Mouse (Mus musculus) olfactory bulb, adult 2 months (tissue): ENCODE data around the gene Usp8.

ENCODE experiments used
- CTCF ChIP-seq: fragments of 200-500 bp; IDR thresholded peaks from 2 replicates; pipeline ENCODE4 v1.5.1; 2012; ENCODE audit warnings: low read depth, mild to moderate bottlenecking, low read length, moderate library complexity; ENCODE audit not compliant: insufficient read depth
- POLR2A ChIP-seq: fragments of 200-500 bp; IDR thresholded peaks from 2 replicates; pipeline ENCODE4 v1.6.1; 2012; ENCODE audit warnings: mild to moderate bottlenecking, low read depth, low read length, moderate library complexity; ENCODE audit not compliant: insufficient read depth

GRCm38 (mm10) chr2:126735339-126736073, 28.4 kb downstream of the Usp8 start:
- TF ChIP-seq POLR2A (no peak), CTCF (no peak)
